Mouse (Mus musculus): ENCODE results near the gene Gm20388. TPM values are rescaled to one million over a fixed set of nuclear protein-coding genes. Genes with fewer than 3 reads are reported as not detected.
A peak's percentile ranks its signal among the peaks of the same experiment; 100 is the strongest.

The Gm20388 gene
- total RNA-seq, 2 experiments from 2014 or later, result 4.0 TPM; not detected in 1

DNA sequence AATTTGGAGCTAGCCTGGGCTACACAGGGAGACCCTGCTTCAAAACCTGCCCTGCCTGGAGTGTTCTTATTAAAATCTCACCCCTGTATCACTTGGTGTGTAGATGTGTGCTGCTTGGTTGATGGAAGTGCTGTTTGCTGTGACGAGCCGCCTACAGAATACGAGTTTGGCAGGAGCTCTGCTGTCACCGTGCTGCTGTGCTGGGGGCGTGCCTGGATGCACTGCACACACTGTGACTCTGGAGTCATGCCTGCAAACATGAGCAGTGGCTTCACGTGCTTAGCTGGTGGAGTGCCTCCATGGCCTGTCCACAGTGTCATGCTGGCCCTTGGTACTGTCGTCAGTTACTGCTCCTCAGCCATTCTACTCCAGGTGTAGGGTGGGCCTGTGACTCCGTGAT is 2148.3 kb downstream of the Gm20388 start:
- no peak for DNase-seq

DNA sequence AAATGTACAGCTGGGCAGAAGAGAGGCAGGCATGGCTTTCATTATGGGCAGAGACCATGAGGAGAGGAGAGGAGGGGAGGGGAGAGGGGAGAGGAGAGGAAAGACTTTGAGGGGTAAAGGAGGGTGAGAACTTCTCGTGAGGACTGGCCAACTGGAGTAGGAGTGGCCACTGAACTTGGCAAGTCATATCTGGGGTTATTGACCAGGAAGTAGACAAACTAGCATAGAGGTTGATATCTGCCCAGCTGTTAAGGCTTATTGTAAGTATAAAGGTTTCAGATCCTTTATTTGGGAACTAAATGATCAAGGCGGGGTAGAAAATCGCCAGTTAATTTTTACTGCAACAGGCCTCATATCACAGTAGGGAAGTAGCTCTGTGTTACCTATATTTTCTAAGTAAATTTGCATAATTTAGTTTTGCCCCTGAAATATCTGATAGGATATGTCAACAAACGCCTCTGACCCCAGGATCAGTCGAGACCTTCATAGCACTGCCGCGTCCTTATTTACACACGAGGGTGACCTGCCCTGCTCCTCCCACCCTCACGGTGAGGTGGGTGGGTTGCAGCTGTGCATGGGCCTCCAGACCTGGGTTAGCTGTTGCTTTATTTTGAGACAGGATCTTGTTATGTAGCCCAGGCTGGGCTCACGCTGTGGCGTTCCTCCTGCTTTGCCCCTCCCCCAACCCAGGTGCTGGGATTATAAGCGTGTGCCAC is 2152.0 kb downstream of the Gm20388 start:
- DNase-seq, result no peak

- DNase-seq, result no peak
Observed at GRCm38 (mm10) chr8:122064353-122064752, 2153.7 kb downstream of the Gm20388 start.

GRCm38 (mm10) chr8:122067783-122068505 is 2157.3 kb downstream of the Gm20388 start:
- peak; percentile 19 to 23 for DNase-seq

- no peak for DNase-seq
Observed at GRCm38 (mm10) chr8:122068609-122069008, 2158.0 kb downstream of the Gm20388 start.

- DNase-seq, result peak in 1 of 2 experiments; percentile 10
Observed at GRCm38 (mm10) chr8:122069281-122069680, 2158.6 kb downstream of the Gm20388 start.

DNA sequence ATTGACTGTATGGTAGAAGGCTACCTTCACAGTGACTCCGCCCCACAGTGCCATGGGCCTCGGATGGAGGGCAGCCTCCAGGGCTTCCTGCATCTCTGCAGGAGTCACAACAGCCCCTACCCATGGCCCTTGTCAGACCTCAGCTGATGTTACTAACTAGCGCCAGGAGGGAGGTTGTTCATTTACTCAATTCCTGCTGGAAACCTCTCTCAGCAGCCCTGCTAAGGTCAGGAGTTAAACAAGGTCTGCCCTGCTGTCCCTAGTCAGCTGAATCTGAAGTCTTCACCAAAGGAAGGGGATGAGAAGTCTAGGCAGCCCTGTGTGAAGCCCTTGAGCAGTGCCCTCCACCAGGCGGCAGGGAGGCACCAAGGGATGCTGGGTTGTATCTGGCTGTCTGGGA is 2160.6 kb downstream of the Gm20388 start:
- DNase-seq, result no peak

DNA sequence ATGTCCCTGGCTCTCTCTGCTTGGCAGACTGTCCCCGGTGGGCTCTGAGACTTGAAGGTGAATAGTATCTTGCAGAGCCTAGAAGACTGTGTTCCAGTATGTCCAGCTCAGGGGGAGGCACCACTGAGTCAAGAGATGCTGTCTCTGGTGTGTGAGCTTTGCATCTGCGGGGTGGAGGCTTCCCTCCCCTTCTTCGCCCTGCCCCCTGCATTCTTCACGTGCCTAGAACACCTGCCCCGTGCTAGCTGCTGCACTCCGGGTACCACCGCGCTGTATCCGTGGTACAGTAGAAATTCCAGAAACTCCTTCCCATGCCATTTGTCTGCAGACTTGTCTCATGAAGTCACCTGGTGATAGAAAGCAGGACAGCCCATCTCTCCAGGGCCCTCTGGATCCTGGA is 2163.3 kb downstream of the Gm20388 start:
- no peak for DNase-seq

DNA sequence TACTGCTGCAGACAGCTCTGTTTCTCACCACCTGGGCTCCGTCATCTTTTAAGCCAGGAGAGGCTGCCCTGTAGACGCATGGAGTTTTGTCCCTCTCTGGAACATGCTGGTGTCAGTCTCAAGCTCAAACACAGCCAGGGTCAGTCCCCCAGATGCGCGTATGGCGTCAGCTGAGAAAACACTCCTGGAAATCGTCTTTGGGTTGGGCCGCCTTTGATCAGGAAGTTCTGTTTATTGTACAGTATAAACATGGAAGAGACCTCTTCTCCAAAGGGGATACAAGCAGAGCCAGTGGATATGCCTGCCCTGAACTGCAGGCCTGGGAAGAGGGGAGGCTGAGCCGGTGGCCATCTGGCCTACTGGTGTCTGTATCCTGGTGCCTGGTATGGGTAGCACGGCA is 2163.8 kb downstream of the Gm20388 start:
- DNase-seq, result no peak

DNA sequence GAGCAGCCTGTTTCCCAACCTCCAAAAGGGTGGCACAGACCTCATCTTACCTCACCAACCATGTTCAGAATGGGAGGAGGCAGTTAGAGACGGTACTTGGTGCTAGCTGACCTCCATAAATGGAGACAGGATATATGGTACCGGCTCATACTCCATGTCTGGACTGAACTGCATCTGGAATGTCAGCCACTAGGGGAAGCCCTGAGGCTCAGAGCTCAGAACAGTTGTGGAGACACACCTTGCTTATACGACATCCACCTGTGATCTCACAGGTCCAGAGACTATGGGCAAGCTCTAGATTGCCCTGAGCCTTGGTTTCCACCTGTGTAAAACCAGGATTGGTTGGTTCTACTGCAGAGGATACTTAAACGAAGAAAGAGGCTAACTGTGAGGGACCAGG is 2164.3 kb downstream of the Gm20388 start:
- no peak for DNase-seq

GRCm38 (mm10) chr8:122076183-122076842 is 2165.7 kb downstream of the Gm20388 start:
- no peak for DNase-seq

- no peak for DNase-seq
Observed at GRCm38 (mm10) chr8:122078321-122078720, 2167.7 kb downstream of the Gm20388 start.

DNA sequence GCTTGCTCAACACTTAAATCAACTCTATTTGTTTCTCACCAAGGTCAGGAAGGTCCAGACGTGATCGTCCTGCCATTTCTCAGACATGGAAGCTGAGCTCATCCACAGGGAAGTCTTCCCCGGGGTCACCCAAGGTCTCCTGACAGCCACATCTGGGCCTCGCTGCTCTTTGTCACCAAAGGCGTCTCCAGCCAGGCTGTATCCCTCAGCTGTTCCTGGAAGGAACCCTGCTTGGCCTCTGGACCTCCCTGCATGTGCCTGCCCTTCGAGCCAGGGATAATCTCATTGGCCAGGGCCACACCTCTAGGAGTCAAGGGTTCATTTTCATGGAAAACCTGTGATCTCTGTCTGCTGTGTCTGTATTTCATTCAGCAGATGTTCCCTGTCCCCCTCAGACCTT is 2168.5 kb downstream of the Gm20388 start:
- DNase-seq, result peak in 1 of 2 experiments; percentile 53

GRCm38 (mm10) chr8:122080347-122080746 is 2169.7 kb downstream of the Gm20388 start:
- DNase-seq, result no peak

- peak; percentile 50 to 55 for DNase-seq
Observed at GRCm38 (mm10) chr8:122083401-122083800, 2172.8 kb downstream of the Gm20388 start.

GRCm38 (mm10) chr8:122084145-122084544 is 2173.5 kb downstream of the Gm20388 start:
- DNase-seq, result no peak

DNA sequence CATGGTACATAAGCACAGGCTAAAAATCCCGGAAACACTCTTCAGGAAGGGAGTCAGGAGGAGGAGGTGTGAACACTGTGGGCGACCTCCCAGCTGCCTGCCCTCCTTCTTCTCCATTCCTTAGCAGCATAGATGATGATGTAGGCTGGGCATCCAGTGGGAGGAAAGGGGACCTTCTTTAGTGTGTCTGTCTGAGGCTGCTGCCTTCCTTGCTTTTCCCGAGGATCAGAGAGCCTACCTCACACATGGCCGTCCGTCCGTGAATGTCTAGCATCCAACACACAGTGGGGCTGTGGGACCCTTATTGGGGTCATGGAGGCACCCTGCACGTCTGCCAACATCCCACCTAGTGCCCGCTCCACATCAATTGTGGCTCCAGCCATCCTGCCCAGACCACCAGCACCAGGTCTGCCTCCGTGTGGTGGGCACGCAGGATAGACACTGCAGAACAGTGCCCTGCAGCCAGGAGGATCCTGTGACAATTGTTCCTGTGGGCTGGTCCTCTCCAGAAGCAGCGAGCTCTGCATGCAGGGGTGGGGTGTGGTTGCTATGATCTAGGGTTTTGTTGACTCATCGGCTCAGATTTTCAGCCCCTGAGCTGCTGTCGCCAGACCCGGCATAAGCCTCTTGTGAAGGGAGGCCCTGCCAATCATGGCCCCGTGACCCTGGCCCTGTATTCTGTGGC is 2174.2 kb downstream of the Gm20388 start:
- DNase-seq, result no peak

DNA sequence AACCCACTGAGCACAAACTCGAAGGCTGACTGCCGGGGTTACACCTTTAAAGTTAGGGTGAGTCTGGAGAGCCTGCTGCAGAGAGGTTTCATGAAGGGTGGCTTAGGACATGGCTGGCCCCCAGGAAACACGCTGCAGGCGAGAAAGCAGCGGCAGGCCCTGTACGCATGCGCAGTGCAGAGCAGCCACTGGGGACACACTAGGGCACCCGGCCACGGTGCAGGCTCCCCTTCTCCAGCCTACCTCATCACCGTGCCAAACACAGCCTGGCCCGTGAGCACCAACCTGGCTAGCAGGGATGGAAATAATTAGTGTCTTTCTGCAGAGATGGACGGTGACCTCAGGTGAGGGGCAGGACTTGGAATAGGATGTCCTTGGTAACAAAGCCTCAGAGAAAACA is 2175.4 kb downstream of the Gm20388 start:
- no peak for DNase-seq

DNA sequence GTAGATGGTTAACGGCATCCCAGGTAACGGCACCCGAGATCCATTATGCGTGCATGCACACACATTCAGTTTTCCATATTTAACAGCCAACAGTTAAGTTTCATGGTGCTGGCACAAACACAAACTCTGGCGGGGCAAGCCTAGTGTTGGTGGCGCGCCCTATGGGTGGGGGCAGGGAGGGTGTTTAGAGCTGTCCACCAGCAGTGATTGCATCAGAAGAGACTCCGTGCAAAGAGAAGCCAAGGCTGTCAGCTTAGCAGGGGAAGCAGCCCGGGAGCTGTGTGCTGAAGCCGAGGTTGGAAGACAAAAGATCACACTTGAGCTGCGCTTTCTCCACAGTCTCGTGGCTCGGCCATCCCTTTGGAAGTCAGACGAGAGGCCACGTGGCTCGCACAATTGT is 2178.0 kb downstream of the Gm20388 start:
- DNase-seq, result no peak

GRCm38 (mm10) chr8:122089186-122089700 is 2178.6 kb downstream of the Gm20388 start:
- no peak for DNase-seq

DNA sequence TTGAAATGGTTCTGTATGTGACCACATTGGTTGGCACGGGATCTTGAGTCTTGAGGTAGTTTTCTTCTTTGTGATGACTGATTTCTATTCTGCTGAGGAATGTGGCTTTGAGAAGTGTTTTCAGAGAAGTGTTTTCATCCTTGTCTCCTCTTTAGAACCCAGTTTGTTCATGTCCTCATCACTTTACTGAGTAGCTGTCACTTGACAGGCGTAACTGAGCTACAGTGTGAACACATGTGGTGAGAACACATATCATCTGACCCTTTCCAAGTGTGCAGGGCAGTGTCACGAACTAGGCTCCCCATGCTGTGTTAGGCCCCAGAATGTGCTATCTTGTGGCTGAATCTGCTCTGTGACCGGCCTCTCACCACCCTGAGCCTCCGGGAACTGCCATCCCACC is 2181.8 kb downstream of the Gm20388 start:
- no peak for DNase-seq

- DNase-seq, result no peak
Observed at GRCm38 (mm10) chr8:122098766-122099165, 2188.1 kb downstream of the Gm20388 start.
